Mouse (Mus musculus) liver, embryonic 14.5 days (tissue): ENCODE results near the gene Chd4. TPM values are rescaled to one million over a fixed set of nuclear protein-coding genes. Genes with fewer than 3 reads are reported as not detected.

Experiments
- ATAC-seq: fragments of 200-750 bp; cut with Nextera tagmentation; 2 replicates; pipeline ENCODE4 v1.8.0; 2017; ENCODE audit warnings: moderate number of reproducible peaks, mild to moderate bottlenecking, moderate library complexity; ENCODE audit not compliant: insufficient read depth
- DNase-seq, 3 experiments: peaks; one replicate each; pipeline ENCODE4 v3.0.0-alpha.2; 2012 to 2013; ENCODE audit warnings: low read depth in 3 of 3, low spot score in 3 of 3
- H3K27ac ChIP-seq: fragments of 300-500 bp; sonication (generic); 2 replicates; pipeline ENCODE4 v1.5.1; 2014; ENCODE audit warnings: moderate library complexity, mild to moderate bottlenecking, control low read depth, inconsistent platforms
- H3K27me3 ChIP-seq: fragments of 300-500 bp; sonication (generic); 2 replicates; pipeline ENCODE4 v1.6.1; 2014; ENCODE audit warnings: mild to moderate bottlenecking, low read length, moderate library complexity; ENCODE audit not compliant: control insufficient read depth, insufficient read depth
- H3K36me3 ChIP-seq: fragments of 300-500 bp; sonication (generic); replicated peaks from 2 replicates; pipeline ENCODE4 v1.6.1; 2014; ENCODE audit warnings: low read depth; ENCODE audit not compliant: control insufficient read depth, insufficient read depth
- H3K4me1 ChIP-seq, 2 experiments: fragments of 200-500 bp in 1 of 2; fragments of 300-500 bp in 1 of 2; sonication (generic) in 1 of 2; replicated peaks; 2 replicates each; pipeline ENCODE4 v1.6.1; 2012 to 2014; ENCODE audit warnings: antibody characterized with exemption in 1 of 2, inconsistent platforms in 1 of 2, low read length in 1 of 2; ENCODE audit not compliant: control insufficient read depth in 2 of 2, insufficient read depth in 2 of 2
- H3K4me2 ChIP-seq: fragments of 300-500 bp; sonication (generic); 2 replicates; pipeline ENCODE4 v1.6.1; 2014; ENCODE audit warnings: low read depth, mild to moderate bottlenecking, control low read depth, moderate library complexity
- H3K4me3 ChIP-seq, 2 experiments: fragments of 200-500 bp in 1 of 2; fragments of 300-500 bp in 1 of 2; sonication (generic) in 1 of 2; 2 replicates each; pipeline ENCODE4 v1.5.1; 2012 to 2014; ENCODE audit warnings: low read depth in 2 of 2, low read length in 2 of 2, mild to moderate bottlenecking in 2 of 2, control low read depth in 1 of 2, inconsistent platforms in 1 of 2, moderate library complexity in 1 of 2; ENCODE audit not compliant: insufficient read depth in 1 of 2
- H3K9ac ChIP-seq: fragments of 300-500 bp; sonication (generic); replicated peaks from 2 replicates; pipeline ENCODE4 v1.6.1; 2014; ENCODE audit warnings: mild to moderate bottlenecking, control low read depth, moderate library complexity
- H3K9me3 ChIP-seq: fragments of 300-500 bp; sonication (generic); 2 replicates; pipeline ENCODE4 v1.6.1; 2016; ENCODE audit warnings: low read length, mixed read lengths; ENCODE audit not compliant: control insufficient read depth
- CTCF ChIP-seq: IDR thresholded peaks from 2 replicates; pipeline ENCODE4 v1.5.1; 2016; ENCODE audit warnings: antibody characterized with exemption, low read depth, control low read depth
- EP300 ChIP-seq: IDR thresholded peaks from 2 replicates; pipeline ENCODE4 v1.6.1; 2016; ENCODE audit warnings: antibody characterized with exemption, low read depth
- WGBS: fragments of 180-500 bp; shearing (Covaris S2); extraction: QIAGEN DNeasy Blood & Tissue Kit; methylation state at CpG from one replicate; pipeline ENCODE4 v1.1.7; 2014; ENCODE audit not compliant: insufficient replicate concordance; 5-methylcytosine and 5-hydroxymethylcytosine counted together
- polyA plus RNA-seq, 2 experiments: library from polyadenylated mRNA; depleted of rRNA in 1 of 2; stranded (reverse) in 1 of 2; unstranded in 1 of 2; fragments of >200 nt; fragmentation: Nextera tagmentation in 1 of 2; extraction: Ambion mirVana in 1 of 2; gene quantifications; 2 replicates each; pipeline versions ENCODE4 v1.2.1 to v1.2.3; 2012 to 2014

The Chd4 gene
- polyA plus RNA-seq, 2 experiments = 19.7 to 24.7 TPM

DNA sequence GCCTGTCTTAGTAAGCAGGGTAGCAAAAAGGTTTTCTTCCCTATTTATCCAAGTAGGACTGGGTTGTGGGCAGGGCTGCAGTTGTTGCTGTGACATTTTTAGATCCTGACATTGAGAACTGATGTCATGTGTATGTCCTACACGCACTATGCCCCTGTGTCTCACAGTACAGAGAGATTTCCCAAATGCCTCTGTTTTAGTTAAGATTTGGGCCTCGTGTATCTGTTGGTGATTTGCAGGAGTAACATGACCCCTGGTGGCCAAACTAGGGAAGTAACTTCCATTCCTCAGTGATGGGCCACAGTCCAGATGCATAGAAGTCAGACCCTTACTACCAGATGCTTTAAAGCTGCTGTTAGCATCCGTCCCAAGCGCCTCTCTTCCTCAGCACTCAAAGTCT lies 11.4 kb upstream of the Chd4 start:
- H3K4me3 ChIP-seq = no peak overlapping the region
- TF ChIP-seq EP300 (no peak), CTCF (peak; percentile 89)
- ATAC-seq (no peak), DNase-seq (no peak)
- no peak overlapping the region for H3K9ac ChIP-seq
- H3K4me2 ChIP-seq = no peak overlapping the region
- no peaks in the 10 kb centered on the region; the same call in 1 of the 2 replicates for H3K27me3 ChIP-seq
- no peak overlapping the region for H3K27ac ChIP-seq
- WGBS = 9% methylated on average over 4 of the region's 4 CpGs
- no peaks in the 10 kb centered on the region for H3K36me3 ChIP-seq
- H3K4me1 ChIP-seq = peaks cover 12 to 14% of the 10 kb centered on the region in 2 experiments
- no peaks in the 10 kb centered on the region for H3K9me3 ChIP-seq

GRCm38 (mm10) chr6:125087937-125088336 lies 7.8 kb upstream of the Chd4 start:
- Histone ChIP-seq H3K36me3 (no peaks in the 10 kb centered on the region), H3K27me3 (no peaks in the 10 kb centered on the region), H3K4me2 (no peak overlapping the region), H3K27ac (peak overlapping the region; percentile 73), H3K9ac (no peak overlapping the region), H3K4me3 (no peak overlapping the region), H3K9me3 (no peaks in the 10 kb centered on the region), H3K4me1 (peaks cover 24 to 26% of the 10 kb centered on the region in 2 experiments)
- DNase-seq (no peak), ATAC-seq (no peak)
- 59% methylated on average over 3 of the region's 3 CpGs for WGBS
- no peak for TF ChIP-seq EP300
- TF ChIP-seq CTCF = no peak

DNA sequence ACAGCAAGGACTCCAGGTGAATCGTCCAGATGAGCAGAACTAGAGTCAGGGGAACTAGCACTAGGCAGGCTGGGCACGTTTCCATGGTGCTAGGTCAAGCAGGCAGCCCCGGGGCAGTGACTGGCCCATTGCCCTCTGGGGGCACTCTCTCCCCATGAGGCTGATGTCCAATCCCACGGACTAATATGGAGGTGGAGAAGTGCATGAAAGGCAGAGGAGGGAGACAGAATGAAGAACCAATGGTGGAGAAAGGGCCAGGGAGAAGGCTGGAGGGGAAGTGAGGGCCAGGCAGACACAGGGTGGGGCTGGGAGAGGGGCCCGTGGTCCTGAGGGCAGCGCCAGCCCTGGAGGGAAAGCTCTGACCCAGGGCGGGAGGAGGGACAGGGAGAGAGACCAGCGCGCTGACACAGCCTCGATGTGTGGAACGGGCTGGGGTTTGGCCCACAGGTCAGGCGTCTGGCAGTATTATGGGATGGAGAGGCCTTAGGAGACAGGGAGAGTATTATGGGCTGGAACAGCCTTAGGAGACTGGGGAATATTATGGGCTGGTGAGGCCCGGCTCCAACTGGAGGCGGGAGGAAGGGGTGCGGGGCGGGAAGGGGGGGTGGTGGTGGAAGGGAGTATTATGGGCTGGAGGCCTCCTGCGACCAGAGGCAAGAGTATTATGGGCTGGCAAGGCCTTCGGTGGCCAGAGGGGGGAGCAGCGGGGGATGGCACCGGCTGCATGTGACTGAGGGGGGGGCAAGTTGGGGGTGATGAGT lies 7.0 kb upstream of the Chd4 start:
- Histone ChIP-seq H3K36me3 (no peaks in the 10 kb centered on the region), H3K27me3 (no peaks in the 10 kb centered on the region), H3K4me3 (peak overlapping the region in 1 of 2 experiments; percentile 23; a peak in 1 of 4 replicates), H3K9me3 (no peaks in the 10 kb centered on the region), H3K27ac (peak overlapping the region; percentile 73), H3K4me2 (peak overlapping the region; percentile 74), H3K9ac (peak overlapping the region; percentile 4), H3K4me1 (peaks cover 24 to 26% of the 10 kb centered on the region in 2 experiments)
- TF ChIP-seq CTCF = peak; percentile 40; the same call in 1 of the 2 replicates
- TF ChIP-seq EP300 = no peak
- WGBS = 5% methylated on average over 20 of the region's 20 CpGs
- ATAC-seq = peak; percentile 70
- peak; percentile 60 to 69 (median 68) for DNase-seq

GRCm38 (mm10) chr6:125089521-125090321 lies 6.1 kb upstream of the Chd4 start:
- peak; percentile 74 for ATAC-seq
- peak overlapping the region; percentile 73 for H3K27ac ChIP-seq
- H3K4me2 ChIP-seq = peak overlapping the region; percentile 74
- peaks cover 24 to 26% of the 10 kb centered on the region in 2 experiments for H3K4me1 ChIP-seq
- peak overlapping the region; percentile 49 for H3K9ac ChIP-seq
- peak overlapping the region; percentile 23 to 50; a peak in 3 of 4 replicates for H3K4me3 ChIP-seq
- WGBS = 4% methylated on average over 15 of the region's 15 CpGs
- no peaks in the 10 kb centered on the region for H3K27me3 ChIP-seq
- peak; percentile 63 to 72 (median 66) for DNase-seq
- H3K9me3 ChIP-seq = no peaks in the 10 kb centered on the region
- H3K36me3 ChIP-seq = no peaks in the 10 kb centered on the region
- TF ChIP-seq CTCF (no peak), EP300 (no peak)
